Mouse (Mus musculus) G1E (cell line): Measurements from ENCODE around the gene Il1rapl2.

Experiments used
- CTCF ChIP-seq: IDR thresholded peaks from 2 replicates; pipeline ENCODE4 v1.5.1; 2012; ENCODE audit warnings: low read depth, low read length, inconsistent platforms, mixed read lengths
- GATA1 ChIP-seq: IDR thresholded peaks from 2 replicates; pipeline ENCODE4 v1.6.1; 2012; ENCODE audit warnings: borderline replicate concordance, low read length, inconsistent platforms, mixed read lengths

DNA sequence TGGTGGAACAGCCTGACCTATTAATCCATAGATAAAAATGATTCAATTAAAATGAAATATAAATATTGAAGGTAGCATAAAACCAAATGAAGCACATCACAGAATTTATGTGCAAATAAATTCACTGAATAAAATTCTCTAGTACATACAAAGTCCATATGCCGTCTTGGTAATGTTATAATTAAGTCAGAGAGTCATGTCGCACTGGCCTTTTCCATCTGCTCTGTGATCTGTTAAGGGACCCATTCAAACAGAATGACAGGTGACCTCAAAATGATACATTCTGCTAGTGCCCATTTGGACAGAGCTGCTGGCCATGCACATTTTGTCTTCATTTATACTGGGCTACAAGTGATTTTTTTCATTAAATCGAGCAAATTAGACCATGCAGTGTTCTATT is 534.3 kb downstream of the Il1rapl2 start:
- no peak for TF ChIP-seq CTCF
- no peak for TF ChIP-seq GATA1
